Mouse (Mus musculus): ENCODE data around the gene Lrat.

DNA sequence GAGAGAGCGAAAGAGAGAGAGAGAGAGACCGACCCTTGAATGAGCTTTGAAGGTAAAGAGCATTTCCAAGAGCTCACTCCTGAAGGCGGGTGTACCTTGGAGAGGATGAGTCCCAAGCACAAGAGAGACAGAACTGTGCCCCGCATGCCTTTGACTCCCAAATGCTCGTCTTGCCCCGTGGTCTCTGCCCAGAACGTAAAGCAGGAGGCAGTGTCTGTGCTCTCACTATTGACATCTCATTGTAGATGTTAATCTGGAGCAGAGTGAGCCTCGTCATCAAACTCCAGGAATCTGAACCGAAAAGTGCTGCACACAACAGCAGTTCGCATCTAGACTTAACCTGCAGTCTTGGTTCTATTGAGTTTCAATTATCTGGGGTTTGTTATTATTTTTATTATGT lies 46.4 kb upstream of the Lrat start:
- no peak for TF ChIP-seq POLR2A (IDR thresholded peaks at IDR 0.05; ENCODE audit: control insufficient read depth, extremely low read depth, insufficient read depth, low read length, poor library complexity)
- no peak for TF ChIP-seq CTCF (IDR thresholded peaks at IDR 0.05; ENCODE audit: borderline replicate concordance, control insufficient read depth, extremely low read depth, insufficient read depth, low read length, poor library complexity)
